Comparison of ENCODE assay signal across 8 mouse cellular contexts in the genomic region with DNA sequence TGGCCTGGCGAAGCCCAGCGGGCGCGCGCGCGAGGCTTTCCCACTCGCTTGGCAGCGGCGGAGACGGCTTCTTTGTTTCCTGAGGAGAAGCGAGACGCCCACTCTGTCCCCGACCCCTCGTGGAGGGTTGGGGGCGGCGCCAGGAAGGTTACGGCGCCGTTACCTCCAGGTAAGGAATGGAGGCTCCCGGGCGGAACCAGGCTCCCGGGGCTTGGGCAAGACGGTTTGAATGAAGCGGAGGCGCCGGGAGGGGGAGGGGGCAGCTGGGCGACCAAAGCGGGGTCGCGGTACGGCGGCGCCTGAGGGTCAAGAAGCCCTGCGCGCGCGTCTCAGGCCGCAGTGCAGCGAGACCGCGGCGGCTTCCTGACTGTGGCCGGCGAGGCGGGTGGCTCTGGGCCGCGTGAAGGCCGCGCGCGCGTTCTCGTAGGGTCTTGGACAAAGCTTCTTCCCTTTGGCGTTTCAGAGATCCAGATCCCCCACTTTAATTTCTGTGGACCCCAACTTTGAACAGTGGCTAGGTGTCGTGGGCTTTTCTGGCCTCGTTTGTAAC. TPM values are rescaled to one million over a fixed set of nuclear protein-coding genes. Genes with fewer than 3 reads are reported as not detected.
DNase-seq lines count a peak whose midpoint lies in the region; ATAC-seq lines count a peak whose summit lies in the region.

No protein-coding gene starts in this region.

- peak overlapping the region; percentile 87 for H3K9ac ChIP-seq in hindbrain, embryonic 12.5 days

- H3K36me3 ChIP-seq in hindbrain, embryonic 12.5 days, result peaks cover 3% of the 10 kb centered on the region; the same call in 1 of the 2 replicates

- peak overlapping the region; percentile 97 for H3K27ac ChIP-seq in hindbrain, embryonic 12.5 days

- DNase-seq in MN1 (ENCODE audit: low spot score), result peak; percentile 85
- peak; percentile 97 to 98 for DNase-seq in cerebellum, postnatal 10 days
- peak; percentile 86 to 88 for DNase-seq in frontal cortex, postnatal 10 days (ENCODE audit: low spot score in 2 of 2)
- peak; percentile 76 to 81 for DNase-seq in layer of hippocampus, postnatal 25 days (ENCODE audit: extremely low spot score in 1 of 2, low spot score in 1 of 2)
- DNase-seq in lung, postnatal 10 days, result peak; percentile 93
- DNase-seq in ovary, postnatal 36 days (ENCODE audit: low spot score), result peak; percentile 92
- peak; percentile 92 to 93 for DNase-seq in thymus, postnatal 36 days

- WGBS in hindbrain, embryonic 12.5 days, result under 1% methylated on average over 56 of the region's 57 CpGs

- H3K4me2 ChIP-seq in hindbrain, embryonic 12.5 days (replicated peaks), result peak overlapping the region; percentile 70

- H3K9me3 ChIP-seq in hindbrain, embryonic 12.5 days (replicated peaks), result no peaks in the 10 kb centered on the region

- peak overlapping the region; percentile 63 for H3K4me3 ChIP-seq in hindbrain, embryonic 12.5 days

- H3K27me3 ChIP-seq in hindbrain, embryonic 12.5 days, result no peaks in the 10 kb centered on the region

- peaks cover 25% of the 10 kb centered on the region for H3K4me1 ChIP-seq in hindbrain, embryonic 12.5 days

- ATAC-seq in hindbrain, embryonic 12.5 days (ENCODE audit: low FRiP score), result peak; percentile 86

RNA-seq across cellular contexts. Expression of a gene that starts 0.3 kb away (rescaled TPM):
- 173 and 181 TPM in 2 replicates for polyA plus RNA-seq in hindbrain, embryonic 12.5 days (2016; fragmentation: Nextera tagmentation; extraction: Ambion mirVana)
- total RNA-seq in layer of hippocampus, postnatal 25 days (2021), result 100 to 1,000 TPM; 115 to 122 TPM

RNA-seq across cellular contexts. Expression of a gene that starts 23.7 kb away (rescaled TPM):
- polyA plus RNA-seq in hindbrain, embryonic 12.5 days (2016; fragmentation: Nextera tagmentation; extraction: Ambion mirVana), result 19.4 and 21.5 TPM in 2 replicates
- total RNA-seq in layer of hippocampus, postnatal 25 days (2021), result 10 to 100 TPM; 17.5 to 18.3 TPM

RNA-seq across cellular contexts. Expression of a gene that starts 23.8 kb away (rescaled TPM):
- 56.5 and 61.0 TPM in 2 replicates for polyA plus RNA-seq in hindbrain, embryonic 12.5 days (2016; fragmentation: Nextera tagmentation; extraction: Ambion mirVana)
- total RNA-seq in layer of hippocampus, postnatal 25 days (2021), result 10 to 100 TPM; 50.3 to 57.5 TPM

Comparison
In these comparisons a context has a peak if more than half of its experiments do, and no peak if none do; other contexts are left out.
1. Peak in every context shown above with its lines: DNase-seq, ATAC-seq, H3K4me3 ChIP-seq and H3K27ac ChIP-seq.